Mouse (Mus musculus): ENCODE measurements at regions not wholly inside any gene's neighbourhood (a gene's known extent, or its start where the extent isn't known, plus 50 kb on each side); places are given as distances from the start of the nearest gene placed in this dataset.

DNA sequence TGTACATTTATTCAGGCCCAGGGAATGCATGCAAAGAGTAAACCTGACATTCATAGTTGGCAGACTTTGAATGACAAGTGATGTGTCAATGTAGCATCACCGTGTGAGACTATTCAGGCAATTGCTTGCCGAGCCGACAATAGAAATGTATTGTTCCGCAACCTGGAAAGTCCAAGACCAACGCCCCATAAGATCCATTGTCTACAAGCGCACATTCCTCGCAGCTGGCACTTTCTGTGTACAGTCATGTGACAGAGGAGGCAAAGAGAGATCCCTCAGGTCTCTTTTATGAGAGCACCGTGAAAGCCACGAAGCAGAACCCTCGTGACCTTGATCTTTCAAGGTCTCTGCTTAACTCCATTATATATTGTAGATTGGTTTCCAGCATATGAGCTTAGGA lies 150.9 kb upstream of the N4bp1 start:
- TF ChIP-seq NRF1 (IDR thresholded peaks at IDR 0.05; ENCODE audit: low read depth, low read length) (no peak), USF1 (IDR thresholded peaks at IDR 0.05; ENCODE audit: low read depth, low read length) (no peak), MAFK (IDR thresholded peaks at IDR 0.05; ENCODE audit: insufficient replicate concordance, low read length) (no peak), ELF1 (IDR thresholded peaks at IDR 0.05; ENCODE audit: low read depth, low read length) (no peak), SIN3A (IDR thresholded peaks at IDR 0.05; ENCODE audit: low read length) (no peak), ETS1 (conservative IDR thresholded peaks at IDR 0.05; ENCODE audit: low read depth, low read length) (no peak), CTCF (conservative IDR thresholded peaks at IDR 0.05 in 1 of 2, IDR thresholded peaks at IDR 0.05 in 1 of 2; ENCODE audit: low read depth in 2 of 2, low read length in 2 of 2) (no peak), POLR2A (IDR thresholded peaks at IDR 0.05; ENCODE audit: low read depth, low read length) (no peak)
